ENCODE assay signal across 8 mouse cellular contexts in the genomic region with DNA sequence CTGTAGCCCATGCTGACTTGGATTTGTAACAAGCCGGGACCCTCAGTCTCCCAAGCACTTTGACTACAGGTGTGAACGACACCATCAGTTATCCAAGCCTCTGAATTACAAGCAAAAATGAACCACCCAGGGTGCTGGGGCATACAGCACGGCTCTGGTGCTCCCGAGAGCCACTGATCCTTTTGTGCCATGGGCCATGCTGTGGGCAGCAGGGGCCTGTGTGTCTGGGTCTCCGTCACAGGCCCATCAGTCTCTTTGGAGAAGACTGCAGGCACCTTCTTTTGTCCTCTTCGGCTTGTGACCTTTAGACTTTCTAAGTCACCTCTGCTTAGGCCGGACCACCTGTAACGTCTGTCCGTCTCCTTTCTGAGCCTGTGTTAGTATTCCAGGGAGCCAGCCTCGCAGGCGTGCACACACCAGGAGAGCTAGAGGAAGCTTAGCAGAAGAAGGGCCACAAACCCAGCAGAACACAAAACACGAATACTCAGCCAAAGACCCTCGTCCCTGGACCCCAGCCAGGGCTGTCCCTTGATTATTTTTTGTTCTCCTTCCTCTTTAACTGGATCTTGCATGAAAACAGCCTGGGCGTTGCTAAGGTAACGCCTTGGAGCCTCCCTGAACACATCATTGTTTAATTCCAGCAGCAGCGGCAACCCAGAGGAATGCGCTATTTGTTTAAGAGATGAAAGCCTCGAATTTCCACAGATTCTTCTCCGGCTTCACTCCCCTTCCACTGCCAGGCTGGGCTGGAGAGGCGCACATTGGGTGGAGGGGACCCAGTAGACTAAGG. TPM values are rescaled to one million over a fixed set of nuclear protein-coding genes. Genes with fewer than 3 reads are reported as not detected.
DNase-seq lines count a peak whose midpoint lies in the region; ATAC-seq lines count a peak whose summit lies in the region.

No protein-coding gene starts in this region.

- peak; percentile 75 for ATAC-seq in intestine, embryonic 15.5 days
- ATAC-seq in limb, embryonic 11.5 days (ENCODE audit: insufficient number of reproducible peaks, low FRiP score, low TSS enrichment, low read depth): no peak
- ATAC-seq in neural tube, embryonic 12.5 days (ENCODE audit: low FRiP score, low read depth): peak; percentile 79

- H3K4me2 ChIP-seq in intestine, embryonic 15.5 days (replicated peaks): peak overlapping the region; percentile 29
- H3K4me2 ChIP-seq in limb, embryonic 11.5 days (ENCODE audit: low read depth, severe bottlenecking): no peak overlapping the region; the same call in 1 of the 2 replicates
- peak overlapping the region; percentile 32 for H3K4me2 ChIP-seq in neural tube, embryonic 12.5 days (replicated peaks)

- H3K27me3 ChIP-seq in intestine, embryonic 15.5 days (replicated peaks): no peaks in the 10 kb centered on the region
- no peaks in the 10 kb centered on the region for H3K27me3 ChIP-seq in limb, embryonic 11.5 days (ENCODE audit: control insufficient read depth, insufficient read depth, low read length)
- no peaks in the 10 kb centered on the region for H3K27me3 ChIP-seq in neural tube, embryonic 12.5 days (replicated peaks)

- peaks cover 19% of the 10 kb centered on the region for H3K4me1 ChIP-seq in intestine, embryonic 15.5 days (replicated peaks)
- H3K4me1 ChIP-seq in limb, embryonic 11.5 days (ENCODE audit: control insufficient read depth, insufficient read depth, low read length): peaks cover 9% of the 10 kb centered on the region
- peaks cover 37% of the 10 kb centered on the region for H3K4me1 ChIP-seq in neural tube, embryonic 12.5 days

- intact Hi-C loops in gastrocnemius, postnatal 14 days (cut with DNase I; ENCODE audit: low total_unique reads): no loop called here

- peak; percentile 12 for DNase-seq in ovary, postnatal 36 days (ENCODE audit: low spot score)
- DNase-seq in ovary, postnatal 14 days (ENCODE audit: low spot score): no peak
- peak; percentile 17 for DNase-seq in gastrocnemius, postnatal 14 days
- DNase-seq in limb, embryonic 11.5 days (ENCODE audit: low spot score): peak; percentile 54
- no peak for DNase-seq in thymus, postnatal 4 days
- no peak for DNase-seq in urinary bladder, postnatal 14 days (ENCODE audit: low spot score)

- 26% methylated on average over 20 of the region's 20 CpGs for WGBS in intestine, embryonic 15.5 days
- 35% methylated on average over 20 of the region's 20 CpGs for WGBS in limb, embryonic 11.5 days
- 9% methylated on average over 20 of the region's 20 CpGs for WGBS in neural tube, embryonic 12.5 days

- H3K36me3 ChIP-seq in intestine, embryonic 15.5 days: no peaks in the 10 kb centered on the region
- H3K36me3 ChIP-seq in limb, embryonic 11.5 days (ENCODE audit: control insufficient read depth, insufficient read depth, low read length): no peaks in the 10 kb centered on the region
- no peaks in the 10 kb centered on the region for H3K36me3 ChIP-seq in neural tube, embryonic 12.5 days

- no peak overlapping the region for H3K4me3 ChIP-seq in intestine, embryonic 15.5 days (replicated peaks)
- no peak overlapping the region for H3K4me3 ChIP-seq in limb, embryonic 11.5 days (ENCODE audit: low read depth, low read length)
- no peak overlapping the region for H3K4me3 ChIP-seq in neural tube, embryonic 12.5 days

- H3K9ac ChIP-seq in intestine, embryonic 15.5 days: no peak overlapping the region
- H3K9ac ChIP-seq in limb, embryonic 11.5 days (ENCODE audit: low read length): 0 out of 2 replicates have a peak overlapping the region, but pooled peaks have one; percentile 17
- H3K9ac ChIP-seq in neural tube, embryonic 12.5 days: no peak overlapping the region

- peak overlapping the region; percentile 68 for H3K27ac ChIP-seq in intestine, embryonic 15.5 days
- no peak overlapping the region for H3K27ac ChIP-seq in limb, embryonic 11.5 days (replicated peaks; ENCODE audit: low read depth, low read length)
- peak overlapping the region; percentile 72 for H3K27ac ChIP-seq in neural tube, embryonic 12.5 days

- H3K9me3 ChIP-seq in intestine, embryonic 15.5 days: no peaks in the 10 kb centered on the region
- H3K9me3 ChIP-seq in limb, embryonic 11.5 days (ENCODE audit: control insufficient read depth, low read length): no peaks in the 10 kb centered on the region
- no peaks in the 10 kb centered on the region for H3K9me3 ChIP-seq in neural tube, embryonic 12.5 days

RNA-seq across cellular contexts. Expression of gene Podxl, which starts 32.8 kb away (rescaled TPM):
- 10 to 100 TPM; 24.9 to 30.4 TPM for total RNA-seq in gastrocnemius, postnatal 14 days (2021)
- 45.0 and 45.3 TPM in 2 replicates for polyA plus RNA-seq in intestine, embryonic 15.5 days (2015; fragmentation: Nextera tagmentation; extraction: Ambion mirVana)
- polyA plus RNA-seq in limb, embryonic 11.5 days (2014; fragmentation: Nextera tagmentation; extraction: Ambion mirVana): 6.1 and 7.4 TPM in 2 replicates
- 12.8 and 14.8 TPM in 2 replicates for polyA plus RNA-seq in neural tube, embryonic 12.5 days (2016; fragmentation: Nextera tagmentation; extraction: Ambion mirVana)

Comparison
In these comparisons a context has a peak if more than half of its experiments do, and no peak if none do; other contexts are left out.
1. DNase-seq: peak in ovary, postnatal 36 days (single experiment), gastrocnemius, postnatal 14 days (single experiment) and limb, embryonic 11.5 days (single experiment); none in ovary, postnatal 14 days (single experiment), thymus, postnatal 4 days (single experiment) and urinary bladder, postnatal 14 days (single experiment).